Mouse (Mus musculus): Measurements from ENCODE around the gene Spock1. TPM values are rescaled to one million over a fixed set of nuclear protein-coding genes. Genes with fewer than 3 reads are reported as not detected.

Spock1 gene
- polyA plus RNA-seq, 1 experiment: 0.50 TPM

DNA sequence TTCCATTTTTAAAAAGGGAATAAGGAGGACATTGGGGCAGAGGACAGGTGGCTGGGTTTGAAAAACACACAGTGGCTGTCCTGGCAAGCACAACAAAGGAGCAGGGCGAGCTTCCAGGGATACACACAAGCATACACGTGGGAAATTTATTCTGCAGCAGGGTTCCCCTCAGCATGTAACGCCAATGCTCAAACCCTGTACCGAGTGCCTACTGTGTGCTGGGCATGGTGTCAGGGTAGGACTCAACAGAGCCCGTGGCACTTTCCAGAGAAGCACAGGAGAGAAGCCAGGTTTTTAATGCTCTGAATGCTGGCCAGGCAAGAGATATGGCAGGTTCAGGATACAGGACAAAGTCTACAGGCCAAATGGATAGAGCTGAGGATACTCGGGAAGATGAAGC lies 101.8 kb downstream of the Spock1 start:
- TF ChIP-seq MAX (IDR thresholded peaks at IDR 0.05) (no peak), USF1 (IDR thresholded peaks at IDR 0.05; ENCODE audit: low read depth) (no peak), CTCF (IDR thresholded peaks at IDR 0.05; ENCODE audit: control insufficient read depth, insufficient read depth, insufficient read length) (no peak), MYOG (IDR thresholded peaks at IDR 0.05; ENCODE audit: control insufficient read depth, extremely low read depth, insufficient read length) (no peak), FOSL1 (IDR thresholded peaks at IDR 0.05; ENCODE audit: insufficient read depth, low read length, poor library complexity, severe bottlenecking) (no peak), CEBPB (IDR thresholded peaks at IDR 0.05; ENCODE audit: low read depth) (no peak), MYOD1 (IDR thresholded peaks at IDR 0.05; ENCODE audit: control insufficient read depth, insufficient read length, low read depth) (no peak)
- H3K27me3 ChIP-seq (ENCODE audit: control insufficient read depth, insufficient read depth, insufficient read length): no peaks in the 10 kb centered on the region
- no peaks in the 10 kb centered on the region for H3K36me3 ChIP-seq (ENCODE audit: control insufficient read depth, insufficient read depth)
- H3K79me3 ChIP-seq (ENCODE audit: low read depth): no peaks in the 10 kb centered on the region
- no peak overlapping the region for H3ac ChIP-seq (ENCODE audit: control insufficient read depth, insufficient read length, low read depth)
- H3K4me3 ChIP-seq (ENCODE audit: insufficient read depth, poor library complexity, severe bottlenecking): no peak overlapping the region
- no peaks in the 10 kb centered on the region for H3K79me2 ChIP-seq (ENCODE audit: control insufficient read depth, insufficient read depth)

DNA sequence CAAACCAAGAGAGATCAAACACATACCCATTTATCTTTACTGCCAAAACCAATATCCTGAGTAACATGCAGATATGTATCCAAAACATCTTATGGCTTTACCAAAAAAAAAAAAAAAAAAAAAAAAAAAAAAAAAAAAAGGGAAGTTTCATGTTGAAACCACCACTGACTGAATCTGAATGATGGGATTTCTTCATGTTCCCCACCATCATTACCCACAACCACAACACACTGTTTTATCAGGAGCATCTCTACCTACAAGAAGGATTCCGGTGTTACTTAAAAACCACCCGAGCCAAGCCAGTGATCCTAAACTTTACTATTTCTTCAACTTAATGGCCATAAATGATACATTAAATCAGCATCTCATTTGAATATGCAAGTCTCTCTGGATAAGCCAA lies 109.5 kb downstream of the Spock1 start:
- TF ChIP-seq MAX (IDR thresholded peaks at IDR 0.05) (no peak), CEBPB (IDR thresholded peaks at IDR 0.05; ENCODE audit: low read depth) (no peak)
- H3K4me3 ChIP-seq (ENCODE audit: insufficient read depth, poor library complexity, severe bottlenecking): no peak overlapping the region
- no peaks in the 10 kb centered on the region for H3K36me3 ChIP-seq (ENCODE audit: control insufficient read depth, insufficient read depth)
- H3ac ChIP-seq (ENCODE audit: control insufficient read depth, insufficient read length, low read depth): no peak overlapping the region
- H3K27me3 ChIP-seq (ENCODE audit: control insufficient read depth, insufficient read depth, insufficient read length): no peaks in the 10 kb centered on the region
- H3K79me3 ChIP-seq (ENCODE audit: low read depth): no peaks in the 10 kb centered on the region
- H3K79me2 ChIP-seq (ENCODE audit: control insufficient read depth, insufficient read depth): no peaks in the 10 kb centered on the region

DNA sequence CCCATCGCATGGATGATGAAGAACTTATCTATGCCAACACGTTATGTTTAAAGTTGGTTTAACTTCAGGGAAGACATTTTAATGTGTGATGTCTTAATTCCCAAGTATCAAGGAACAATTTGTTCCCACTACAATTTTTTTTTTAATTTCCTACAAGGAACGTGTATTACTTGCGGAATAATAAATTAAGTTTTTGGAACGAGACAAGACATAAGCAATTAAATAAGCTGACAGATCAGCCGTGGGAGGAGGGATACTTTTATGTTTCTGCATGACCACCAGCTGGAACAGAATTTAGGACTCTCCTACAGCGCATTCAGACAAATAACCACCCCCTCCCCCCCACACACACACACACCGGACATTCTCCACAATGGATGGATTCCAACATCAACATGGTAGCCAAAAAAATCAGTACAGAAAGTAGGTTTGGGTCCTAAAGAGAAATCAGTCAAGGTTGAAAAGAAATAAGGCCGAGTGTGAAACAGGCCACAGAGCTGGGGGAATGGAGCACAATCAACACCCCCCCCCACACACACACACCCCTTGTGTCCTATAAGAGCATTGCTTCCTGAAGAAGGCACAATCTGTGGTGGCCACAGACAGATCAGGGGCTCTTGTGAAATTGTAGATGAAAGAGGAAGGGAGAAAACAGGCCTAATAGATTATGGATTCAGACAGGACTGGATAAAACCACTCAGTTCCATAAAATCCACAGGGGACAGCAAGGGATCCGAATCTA lies 111.0 kb downstream of the Spock1 start:
- Histone ChIP-seq H3K79me2 (ENCODE audit: control insufficient read depth, insufficient read depth) (no peaks in the 10 kb centered on the region), H3K79me3 (ENCODE audit: low read depth) (no peaks in the 10 kb centered on the region), H3K27me3 (ENCODE audit: control insufficient read depth, insufficient read depth, insufficient read length) (no peaks in the 10 kb centered on the region), H3K4me3 (ENCODE audit: insufficient read depth, poor library complexity, severe bottlenecking) (no peak overlapping the region), H3ac (ENCODE audit: control insufficient read depth, insufficient read length, low read depth) (no peak overlapping the region), H3K36me3 (ENCODE audit: control insufficient read depth, insufficient read depth) (no peaks in the 10 kb centered on the region)
- TF ChIP-seq MYOD1 (IDR thresholded peaks at IDR 0.05; ENCODE audit: control insufficient read depth, insufficient read length, low read depth) (no peak), CEBPB (IDR thresholded peaks at IDR 0.05; ENCODE audit: low read depth) (no peak), CTCF (IDR thresholded peaks at IDR 0.05; ENCODE audit: control insufficient read depth, insufficient read depth, insufficient read length) (no peak), USF1 (IDR thresholded peaks at IDR 0.05; ENCODE audit: low read depth) (no peak), MYOG (IDR thresholded peaks at IDR 0.05; ENCODE audit: control insufficient read depth, extremely low read depth, insufficient read length) (no peak), MAX (IDR thresholded peaks at IDR 0.05) (no peak), FOSL1 (IDR thresholded peaks at IDR 0.05; ENCODE audit: insufficient read depth, low read length, poor library complexity, severe bottlenecking) (no peak)

DNA sequence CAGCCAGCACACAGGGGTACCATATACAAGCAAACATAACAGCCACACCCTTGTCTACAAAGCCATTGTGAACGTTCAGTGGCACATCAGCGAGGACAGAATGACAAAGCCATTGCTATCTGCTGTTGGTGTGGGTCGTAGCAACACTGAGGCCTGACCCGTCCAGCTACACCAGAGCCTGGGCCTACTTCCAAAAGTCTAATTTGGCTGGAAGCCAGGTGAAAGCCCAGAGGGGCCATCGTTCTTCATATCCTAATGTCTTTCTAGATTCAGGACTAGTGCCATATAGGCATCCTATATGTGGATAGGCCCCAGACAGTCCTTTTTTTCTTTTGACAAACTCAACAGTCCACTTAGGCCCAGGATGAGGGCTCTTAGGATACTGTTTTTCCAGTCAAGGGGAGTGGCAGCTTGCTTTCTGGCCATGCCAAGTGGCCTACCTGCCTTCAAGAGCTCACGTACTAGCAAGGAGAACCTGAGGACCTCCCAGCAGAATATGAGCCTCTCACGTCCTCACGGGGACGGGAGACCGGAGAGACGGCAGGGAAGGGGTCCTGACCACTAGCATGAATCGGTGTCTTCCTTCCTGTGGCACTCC lies 114.4 kb downstream of the Spock1 start:
- Histone ChIP-seq H3K79me3 (ENCODE audit: low read depth) (no peaks in the 10 kb centered on the region), H3K4me3 (ENCODE audit: insufficient read depth, poor library complexity, severe bottlenecking) (no peak overlapping the region)

DNA sequence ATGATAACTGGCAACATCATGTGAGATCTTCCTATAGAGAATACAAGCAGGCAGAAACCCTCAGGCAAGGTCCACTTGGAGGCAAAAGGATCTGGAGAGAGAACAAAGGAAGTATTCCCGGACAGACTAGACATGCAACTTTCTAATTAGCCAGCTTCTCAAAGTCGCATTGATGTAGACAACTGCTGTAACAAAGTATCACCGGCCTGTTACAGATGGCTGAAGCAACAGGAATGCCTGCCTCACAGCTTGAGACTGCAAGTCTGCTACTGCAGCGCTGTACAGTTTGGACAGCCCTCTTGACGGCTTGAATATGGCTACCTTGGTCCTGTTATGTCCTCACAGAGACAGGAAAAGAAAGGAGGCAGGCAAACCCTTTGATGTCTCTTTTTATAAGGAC lies 118.3 kb downstream of the Spock1 start:
- Histone ChIP-seq H3K79me3 (ENCODE audit: low read depth) (no peaks in the 10 kb centered on the region), H3K36me3 (ENCODE audit: control insufficient read depth, insufficient read depth) (no peaks in the 10 kb centered on the region), H3K4me3 (ENCODE audit: insufficient read depth, poor library complexity, severe bottlenecking) (no peak overlapping the region), H3K79me2 (ENCODE audit: control insufficient read depth, insufficient read depth) (no peaks in the 10 kb centered on the region), H3K27me3 (ENCODE audit: control insufficient read depth, insufficient read depth, insufficient read length) (no peaks in the 10 kb centered on the region), H3ac (ENCODE audit: control insufficient read depth, insufficient read length, low read depth) (no peak overlapping the region)
- TF ChIP-seq CTCF (IDR thresholded peaks at IDR 0.05; ENCODE audit: control insufficient read depth, insufficient read depth, insufficient read length) (no peak), CEBPB (IDR thresholded peaks at IDR 0.05; ENCODE audit: low read depth) (no peak), MYOG (IDR thresholded peaks at IDR 0.05; ENCODE audit: control insufficient read depth, extremely low read depth, insufficient read length) (no peak), MYOD1 (IDR thresholded peaks at IDR 0.05; ENCODE audit: control insufficient read depth, insufficient read length, low read depth) (no peak), MAX (IDR thresholded peaks at IDR 0.05) (no peak), USF1 (IDR thresholded peaks at IDR 0.05; ENCODE audit: low read depth) (no peak), FOSL1 (IDR thresholded peaks at IDR 0.05; ENCODE audit: insufficient read depth, low read length, poor library complexity, severe bottlenecking) (no peak)

More for the DNA sequence above, 114.4 kb downstream of the Spock1 start:
- Histone ChIP-seq H3ac (ENCODE audit: control insufficient read depth, insufficient read length, low read depth) (no peak overlapping the region), H3K27me3 (ENCODE audit: control insufficient read depth, insufficient read depth, insufficient read length) (no peaks in the 10 kb centered on the region), H3K79me2 (ENCODE audit: control insufficient read depth, insufficient read depth) (no peaks in the 10 kb centered on the region), H3K36me3 (ENCODE audit: control insufficient read depth, insufficient read depth) (no peaks in the 10 kb centered on the region)
- no peak for TF ChIP-seq CEBPB (IDR thresholded peaks at IDR 0.05; ENCODE audit: low read depth)
- no peak for TF ChIP-seq MAX (IDR thresholded peaks at IDR 0.05)
- no peak for TF ChIP-seq MYOG (IDR thresholded peaks at IDR 0.05; ENCODE audit: control insufficient read depth, extremely low read depth, insufficient read length)
- no peak for TF ChIP-seq FOSL1 (IDR thresholded peaks at IDR 0.05; ENCODE audit: insufficient read depth, low read length, poor library complexity, severe bottlenecking)
- no peak for TF ChIP-seq USF1 (IDR thresholded peaks at IDR 0.05; ENCODE audit: low read depth)
- no peak for TF ChIP-seq CTCF (IDR thresholded peaks at IDR 0.05; ENCODE audit: control insufficient read depth, insufficient read depth, insufficient read length)
- no peak for TF ChIP-seq MYOD1 (IDR thresholded peaks at IDR 0.05; ENCODE audit: control insufficient read depth, insufficient read length, low read depth)
